Mouse (Mus musculus) gonadal fat pad, adult 2 months (tissue): ENCODE measurements around the gene Fam166b. TPM values are rescaled to one million over a fixed set of nuclear protein-coding genes. Genes with fewer than 3 reads are reported as not detected.

Experiments used
- DNase-seq: peaks from one replicate; pipeline ENCODE4 v3.0.0-alpha.2; 2012; ENCODE audit warnings: low read depth
- polyA plus RNA-seq: library from polyadenylated mRNA; depleted of rRNA; stranded (reverse); fragments of >200 nt; gene quantifications from 2 replicates; pipeline ENCODE4 v1.2.3, GENCODE M21; 2012; rRNA removed

Fam166b gene
- polyA plus RNA-seq, 1 experiment, result 3.4 TPM

GRCm38 (mm10) chr4:43381408-43382154 is 47.4 kb downstream of the Fam166b start, which contains the start of gene Rusc2:
Gene Rusc2, plus strand, starts transcription at chr4:43381979.
- DNase-seq, result no peak

- DNase-seq, result no peak
Observed at GRCm38 (mm10) chr4:43380951-43381350, 48.0 kb downstream of the Fam166b start.

- no peak for DNase-seq
Observed at GRCm38 (mm10) chr4:43379601-43380000, 49.3 kb downstream of the Fam166b start.

Other genes starting within 250 kb of the Fam166b start
- 0.95 and 1.3 TPM in 2 replicates for gene Atp8b5, start 162.0 kb downstream of the Fam166b start, polyA plus RNA-seq
- gene Rusc2, start 47.2 kb downstream of the Fam166b start, polyA plus RNA-seq, result 14.5 and 16.1 TPM in 2 replicates
- 64.6 and 65.6 TPM in 2 replicates for gene Tesk1, start 12.8 kb upstream of the Fam166b start, polyA plus RNA-seq
- 3.5 and 3.8 TPM in 2 replicates for gene Cd72, start 25.5 kb upstream of the Fam166b start, polyA plus RNA-seq
- 0.14 TPM in 1 of 2 replicates, not detected in the other for gene Sit1, start 54.6 kb upstream of the Fam166b start, polyA plus RNA-seq
- gene Ccdc107, start 63.8 kb upstream of the Fam166b start, polyA plus RNA-seq, result 184 and 241 TPM in 2 replicates
- 3.4 and 3.5 TPM in 2 replicates for gene Arhgef39, start 70.6 kb upstream of the Fam166b start, polyA plus RNA-seq
- gene Car9, start 77.8 kb upstream of the Fam166b start, polyA plus RNA-seq, result 0.22 and 0.36 TPM in 2 replicates
- 85.8 and 88.1 TPM in 2 replicates for gene Tpm2, start 94.6 kb upstream of the Fam166b start, polyA plus RNA-seq
- 58.2 and 96.1 TPM in 2 replicates for gene Creb3, start 133.2 kb upstream of the Fam166b start, polyA plus RNA-seq
- gene Tln1, start 133.6 kb upstream of the Fam166b start, polyA plus RNA-seq, result 88.5 and 105 TPM in 2 replicates
- gene Rgp1, start 149.6 kb upstream of the Fam166b start, polyA plus RNA-seq, result 59.3 and 74.6 TPM in 2 replicates
- 17.9 and 23.9 TPM in 2 replicates for gene Gba2, start 149.7 kb upstream of the Fam166b start, polyA plus RNA-seq
- gene Msmp, start 155.4 kb upstream of the Fam166b start, polyA plus RNA-seq, result 0.99 and 2.0 TPM in 2 replicates
- 34.7 and 35.4 TPM in 2 replicates for gene Npr2, start 202.8 kb upstream of the Fam166b start, polyA plus RNA-seq
- 3.9 and 4.7 TPM in 2 replicates for gene Spag8, start 224.5 kb upstream of the Fam166b start, polyA plus RNA-seq
- gene Hint2, start 227.3 kb upstream of the Fam166b start, polyA plus RNA-seq, result 120 and 130 TPM in 2 replicates
- 9.8 and 13.6 TPM in 2 replicates for gene Tmem8b, start 239.8 kb upstream of the Fam166b start, polyA plus RNA-seq
- gene Fam221b, start 240.0 kb upstream of the Fam166b start, polyA plus RNA-seq, result 0.50 and 0.77 TPM in 2 replicates